Mouse (Mus musculus) MEL (cell line): ENCODE results near the gene Igf1r. TPM values are rescaled to one million over a fixed set of nuclear protein-coding genes. Genes with fewer than 3 reads are reported as not detected.

Experiments
- DNase-seq: peaks from one replicate; pipeline ENCODE4 v3.0.0; 2011; ENCODE audit warnings: low read depth, low spot score
- H3K27ac ChIP-seq: 2 replicates; pipeline ENCODE4 v1.5.1; 2012; ENCODE audit warnings: low read depth, mild to moderate bottlenecking, control low read depth, low read length, moderate library complexity; ENCODE audit not compliant: control insufficient read depth
- H3K27me3 ChIP-seq, 2 experiments: fragments of 150-350 bp in 1 of 2; sonication (generic) in 1 of 2; 2 replicates each; pipeline ENCODE4 v1.6.1; 2012; ENCODE audit warnings: low read length in 2 of 2, mild to moderate bottlenecking in 2 of 2, improper control_type of control experiment in 1 of 2, moderate library complexity in 1 of 2; ENCODE audit not compliant: insufficient read depth in 2 of 2, control insufficient read depth in 1 of 2
- H3K36me3 ChIP-seq, 2 experiments: 2 replicates each; pipeline ENCODE4 v1.6.1; 2012 to 2014; ENCODE audit warnings: low read length in 2 of 2, improper control_type of control experiment in 1 of 2, inconsistent platforms in 1 of 2, mild to moderate bottlenecking in 1 of 2; ENCODE audit not compliant: insufficient read depth in 2 of 2, control insufficient read depth in 1 of 2
- H3K4me1 ChIP-seq, 2 experiments: fragments of 150-350 bp in 1 of 2; sonication (generic) in 1 of 2; 2 replicates each; pipeline ENCODE4 v1.6.1; 2012; ENCODE audit warnings: low read length in 2 of 2, improper control_type of control experiment in 1 of 2, mild to moderate bottlenecking in 1 of 2; ENCODE audit not compliant: insufficient read depth in 2 of 2, control insufficient read depth in 1 of 2
- H3K4me3 ChIP-seq, 2 experiments: fragments of 150-350 bp in 1 of 2; sonication (generic) in 1 of 2; 2 replicates each; pipeline ENCODE4 v1.5.1; 2012; ENCODE audit warnings: low read depth in 2 of 2, low read length in 2 of 2, mild to moderate bottlenecking in 2 of 2, moderate library complexity in 2 of 2, control low read depth in 1 of 2, improper control_type of control experiment in 1 of 2; ENCODE audit not compliant: control insufficient read depth in 1 of 2, insufficient read depth in 1 of 2
- H3K79me2 ChIP-seq: 2 replicates; pipeline ENCODE4 v1.6.1; 2012; ENCODE audit warnings: mild to moderate bottlenecking, low read length, moderate library complexity; ENCODE audit not compliant: control insufficient read depth, poor library complexity, insufficient read depth
- H3K9ac ChIP-seq: 2 replicates; pipeline ENCODE4 v1.6.1; 2012; ENCODE audit warnings: low read depth, mild to moderate bottlenecking, control low read depth, low read length, moderate library complexity; ENCODE audit not compliant: control insufficient read depth, poor library complexity, severe bottlenecking
- H3K9me3 ChIP-seq: fragments of 150-350 bp; sonication (generic); replicated peaks from 2 replicates; pipeline ENCODE4 v1.6.1; 2012; ENCODE audit warnings: mild to moderate bottlenecking, low read length, improper control_type of control experiment, moderate library complexity; ENCODE audit not compliant: insufficient read depth
- BHLHE40 ChIP-seq: IDR thresholded peaks from 2 replicates; pipeline ENCODE4 v1.6.1; 2012; ENCODE audit warnings: low read depth, mild to moderate bottlenecking, inconsistent platforms, low read length, improper control_type of control experiment, borderline replicate concordance
- CTCF ChIP-seq, 3 experiments: IDR thresholded peaks in 2 of 3; conservative IDR thresholded peaks in 1 of 3; 2 replicates each; pipeline ENCODE4 v1.5.1; 2011 to 2012; ENCODE audit warnings: low read length in 3 of 3, low read depth in 2 of 3, mild to moderate bottlenecking in 2 of 3, improper control_type of control experiment in 1 of 3, inconsistent platforms in 1 of 3, mixed read lengths in 1 of 3, moderate library complexity in 1 of 3; ENCODE audit not compliant: control insufficient read depth in 1 of 3, insufficient read depth in 1 of 3, poor library complexity in 1 of 3, severe bottlenecking in 1 of 3
- E2F4 ChIP-seq: IDR thresholded peaks from 2 replicates; pipeline ENCODE4 v1.6.1; 2011; ENCODE audit warnings: low read depth, low read length, improper control_type of control experiment, borderline replicate concordance
- EP300 ChIP-seq, 2 experiments: IDR thresholded peaks; 2 replicates each; pipeline ENCODE4 v1.6.1; 2011; ENCODE audit warnings: improper control_type of control experiment in 2 of 2, low read length in 2 of 2, low read depth in 1 of 2, mild to moderate bottlenecking in 1 of 2
- ETS1 ChIP-seq: IDR thresholded peaks from 2 replicates; pipeline ENCODE4 v1.6.1; 2012; ENCODE audit warnings: low read depth, mild to moderate bottlenecking, inconsistent platforms, low read length, improper control_type of control experiment, moderate library complexity
- GABPA ChIP-seq: IDR thresholded peaks from 2 replicates; pipeline ENCODE4 v1.6.1; 2012; ENCODE audit warnings: low read depth, mild to moderate bottlenecking, inconsistent platforms, low read length, improper control_type of control experiment, moderate library complexity
- HCFC1 ChIP-seq: IDR thresholded peaks from 2 replicates; pipeline ENCODE4 v1.6.1; 2012; ENCODE audit warnings: low read depth, mild to moderate bottlenecking, inconsistent platforms, low read length, improper control_type of control experiment, moderate library complexity
- JUND ChIP-seq: IDR thresholded peaks from 2 replicates; pipeline ENCODE4 v1.6.1; 2011; ENCODE audit warnings: low read depth, mild to moderate bottlenecking, improper control_type of control experiment, low read length
- MAX ChIP-seq: IDR thresholded peaks from 2 replicates; pipeline ENCODE4 v1.6.1; 2011; ENCODE audit warnings: low read length, improper control_type of control experiment
- MAZ ChIP-seq: IDR thresholded peaks from 2 replicates; pipeline ENCODE4 v1.6.1; 2012; ENCODE audit warnings: low read depth, mild to moderate bottlenecking, inconsistent platforms, low read length, improper control_type of control experiment
- MXI1 ChIP-seq: IDR thresholded peaks from 2 replicates; pipeline ENCODE4 v1.6.1; 2011; ENCODE audit warnings: mild to moderate bottlenecking, low read depth, low read length, improper control_type of control experiment
- POLR2A ChIP-seq, 2 experiments: IDR thresholded peaks; 2 replicates each; pipeline ENCODE4 v1.6.1; 2011 to 2012; ENCODE audit warnings: low read length in 2 of 2, mild to moderate bottlenecking in 2 of 2, control low read depth in 1 of 2, improper control_type of control experiment in 1 of 2, low read depth in 1 of 2, moderate library complexity in 1 of 2; ENCODE audit not compliant: control insufficient read depth in 1 of 2, insufficient read depth in 1 of 2, poor library complexity in 1 of 2
- POLR2AphosphoS2 ChIP-seq: IDR thresholded peaks from 2 replicates; pipeline ENCODE4 v1.6.1; 2011; ENCODE audit warnings: low read length, improper control_type of control experiment
- POLR2AphosphoS5 ChIP-seq: IDR thresholded peaks from 2 replicates; pipeline ENCODE4 v1.6.1; 2012; ENCODE audit warnings: low read depth, borderline replicate concordance, mild to moderate bottlenecking, inconsistent platforms, low read length, moderate library complexity, mixed read lengths
- RAD21 ChIP-seq: IDR thresholded peaks from 2 replicates; pipeline ENCODE4 v1.6.1; 2011; ENCODE audit warnings: mild to moderate bottlenecking, low read depth, low read length, improper control_type of control experiment
- RCOR1 ChIP-seq: IDR thresholded peaks from 2 replicates; pipeline ENCODE4 v1.6.1; 2012; ENCODE audit warnings: low read depth, mild to moderate bottlenecking, inconsistent platforms, low read length, improper control_type of control experiment
- TAL1 ChIP-seq: IDR thresholded peaks from 2 replicates; pipeline ENCODE4 v1.6.1; 2012; ENCODE audit warnings: mild to moderate bottlenecking, inconsistent platforms, low read length, moderate library complexity, mixed read lengths
- TBP ChIP-seq: IDR thresholded peaks from 2 replicates; pipeline ENCODE4 v1.8.0; 2011; ENCODE audit warnings: low read depth, low read length, improper control_type of control experiment
- TCF12 ChIP-seq: IDR thresholded peaks from 2 replicates; pipeline ENCODE4 v1.6.1; 2014; ENCODE audit warnings: low read depth, mild to moderate bottlenecking, inconsistent platforms, low read length, improper control_type of control experiment, moderate library complexity
- UBTF ChIP-seq: IDR thresholded peaks from 2 replicates; pipeline ENCODE4 v1.6.1; 2012; ENCODE audit warnings: low read depth, mild to moderate bottlenecking, inconsistent platforms, low read length, improper control_type of control experiment, moderate library complexity, borderline replicate concordance; ENCODE audit not compliant: insufficient read depth
- USF1 ChIP-seq: IDR thresholded peaks from 2 replicates; pipeline ENCODE4 v1.6.1; 2014; ENCODE audit warnings: low read depth, mild to moderate bottlenecking, inconsistent platforms, low read length, improper control_type of control experiment, moderate library complexity
- USF2 ChIP-seq, 2 experiments: IDR thresholded peaks; 2 replicates each; pipeline ENCODE4 v1.6.1; 2011 to 2012; ENCODE audit warnings: improper control_type of control experiment in 2 of 2, low read length in 2 of 2, borderline replicate concordance in 1 of 2, inconsistent platforms in 1 of 2, low read depth in 1 of 2, mild to moderate bottlenecking in 1 of 2; ENCODE audit not compliant: insufficient read depth in 1 of 2
- ZKSCAN1 ChIP-seq: IDR thresholded peaks from 2 replicates; pipeline ENCODE4 v1.6.1; 2012; ENCODE audit warnings: low read depth, mild to moderate bottlenecking, inconsistent platforms, low read length, improper control_type of control experiment, moderate library complexity
- ZMIZ1 ChIP-seq: IDR thresholded peaks from 2 replicates; pipeline ENCODE4 v1.6.1; 2012; ENCODE audit warnings: low read depth, mild to moderate bottlenecking, inconsistent platforms, low read length, improper control_type of control experiment, moderate library complexity
- ZNF384 ChIP-seq: IDR thresholded peaks from 2 replicates; pipeline ENCODE4 v1.6.1; 2012; ENCODE audit warnings: low read depth, mild to moderate bottlenecking, inconsistent platforms, low read length, improper control_type of control experiment
- polyA plus RNA-seq, 2 experiments: library from polyadenylated mRNA; stranded (reverse) in 1 of 2; unstranded in 1 of 2; fragments of >175 nt in 1 of 2; fragments of >200 nt in 1 of 2; gene quantifications; 2 replicates each; pipeline versions ENCODE4 v1.2.1 to v1.2.4; 2012; ENCODE audit warnings: low replicate concordance in 2 of 2, low read depth in 1 of 2; ENCODE audit not compliant: insufficient read length in 2 of 2, insufficient read depth in 1 of 2, missing spikeins in 1 of 2
- total RNA-seq: library from RNA; depleted of rRNA; stranded (reverse); fragments of 300-350 nt; gene quantifications from 2 replicates; pipeline ENCODE4 v1.2.3, GENCODE M21; 2012

The Igf1r gene
- total and polyA plus RNA-seq, 3 experiments, result 11.8 to 11.9 TPM; not detected in 1

GRCm38 (mm10) chr7:68119605-68120004 lies 167.0 kb downstream of the Igf1r start:
- Histone ChIP-seq H3K79me2 (no peaks in the 10 kb centered on the region), H3K27ac (no peak overlapping the region), H3K4me1 (no peaks in the 10 kb centered on the region), H3K36me3 (peaks cover 0 to 2% of the 10 kb centered on the region in 2 experiments; a peak in 2 of 4 replicates), H3K9me3 (no peaks in the 10 kb centered on the region), H3K4me3 (no peak overlapping the region), H3K27me3 (no peaks in the 10 kb centered on the region), H3K9ac (no peak overlapping the region)
- TF ChIP-seq POLR2AphosphoS5 (no peak), USF1 (no peak), HCFC1 (no peak), ZKSCAN1 (no peak), RAD21 (no peak), USF2 (IDR thresholded peaks at IDR 0.05; ENCODE audit: borderline replicate concordance in 1 of 2, insufficient read depth in 1 of 2, low read depth in 1 of 2, low read length in 2 of 2) (no peak), TCF12 (no peak), E2F4 (no peak), RCOR1 (no peak), MAX (no peak), MXI1 (no peak), POLR2A (IDR thresholded peaks at IDR 0.05; ENCODE audit: control insufficient read depth in 1 of 2, insufficient read depth in 1 of 2, low read depth in 1 of 2, low read length in 2 of 2, poor library complexity in 1 of 2) (no peak), BHLHE40 (no peak), UBTF (no peak), JUND (no peak), ZMIZ1 (no peak), EP300 (IDR thresholded peaks at IDR 0.05; ENCODE audit: low read depth in 1 of 2, low read length in 2 of 2) (no peak)
- DNase-seq, result no peak

- H3K27me3 ChIP-seq, result no peaks in the 10 kb centered on the region
- H3K4me3 ChIP-seq, result no peak overlapping the region
- no peak for TF ChIP-seq MAZ
- TF ChIP-seq POLR2A (IDR thresholded peaks at IDR 0.05; ENCODE audit: control insufficient read depth in 1 of 2, insufficient read depth in 1 of 2, low read depth in 1 of 2, low read length in 2 of 2, poor library complexity in 1 of 2), result no peak
- TF ChIP-seq GABPA, result no peak
- no peak for TF ChIP-seq ZNF384
- TF ChIP-seq USF1, result no peak
- TF ChIP-seq POLR2AphosphoS2, result no peak
- TF ChIP-seq TBP, result no peak
- TF ChIP-seq USF2 (IDR thresholded peaks at IDR 0.05; ENCODE audit: borderline replicate concordance in 1 of 2, insufficient read depth in 1 of 2, low read depth in 1 of 2, low read length in 2 of 2), result no peak
- TF ChIP-seq CTCF (IDR thresholded peaks at IDR 0.05 in 2 of 3, conservative IDR thresholded peaks at IDR 0.05 in 1 of 3; ENCODE audit: control insufficient read depth in 1 of 3, insufficient read depth in 1 of 3, low read depth in 2 of 3, low read length in 3 of 3, poor library complexity in 1 of 3, severe bottlenecking in 1 of 3), result no peak
- no peak for TF ChIP-seq ZKSCAN1
- TF ChIP-seq ETS1, result no peak
- no peak for TF ChIP-seq BHLHE40
- TF ChIP-seq RAD21, result no peak
- no peak for TF ChIP-seq HCFC1
- no peak for TF ChIP-seq E2F4
- TF ChIP-seq UBTF, result no peak
- TF ChIP-seq TAL1, result no peak
- TF ChIP-seq, all 39 proteins: peak for 0
- DNase-seq, result no peak
- H3K9ac ChIP-seq, result no peak overlapping the region
- H3K36me3 ChIP-seq, result peaks cover 0 to 2% of the 10 kb centered on the region in 2 experiments; a peak in 1 of 4 replicates
- H3K9me3 ChIP-seq, result no peaks in the 10 kb centered on the region
- H3K79me2 ChIP-seq, result no peaks in the 10 kb centered on the region
- H3K4me1 ChIP-seq, result no peaks in the 10 kb centered on the region
- no peak overlapping the region for H3K27ac ChIP-seq
These were observed 169.8 kb downstream of the Igf1r start for GRCm38 (mm10) chr7:68122418-68122817.
